Mouse (Mus musculus) gastrocnemius, adult 2 months (tissue): Measurements from ENCODE around the gene Hoxc6. TPM values are rescaled to one million over a fixed set of nuclear protein-coding genes. Genes with fewer than 3 reads are reported as not detected.

Experiments used
- DNase-seq: peaks from one replicate; pipeline ENCODE4 v3.0.0; 2022
- H3K27ac ChIP-seq: fragments of 200-600 bp; 2 replicates; pipeline ENCODE4 v1.8.1; 2022; ENCODE audit warnings: mild to moderate bottlenecking
- H3K4me3 ChIP-seq: fragments of 200-600 bp; 2 replicates; pipeline ENCODE4 v1.8.1; 2022; ENCODE audit warnings: mild to moderate bottlenecking, moderate library complexity
- CTCF ChIP-seq: fragments of 200-600 bp; IDR thresholded peaks from 2 replicates; pipeline ENCODE4 v1.8.1; 2022; ENCODE audit warnings: antibody characterized with exemption, mild to moderate bottlenecking, moderate library complexity
- intact Hi-C: fragments of 180-260 bp; cut with DNase I; formaldehyde crosslinking; loops from one replicate; pipeline ENCODE4 v1.15.1; 2025
- total RNA-seq, 2 experiments: library from RNA; stranded (reverse); gene quantifications; 2 replicates each; pipeline ENCODE4 v1.2.3; 2021

The Hoxc6 gene
- total RNA-seq, 2 experiments from 2014 or later: 8.1 to 8.6 TPM

- DNase-seq: peak; percentile 49
- intact Hi-C loops: no loop called here
Measured at GRCm38 (mm10) chr15:102983716-102984115, 14.3 kb upstream of the Hoxc6 start.

DNA sequence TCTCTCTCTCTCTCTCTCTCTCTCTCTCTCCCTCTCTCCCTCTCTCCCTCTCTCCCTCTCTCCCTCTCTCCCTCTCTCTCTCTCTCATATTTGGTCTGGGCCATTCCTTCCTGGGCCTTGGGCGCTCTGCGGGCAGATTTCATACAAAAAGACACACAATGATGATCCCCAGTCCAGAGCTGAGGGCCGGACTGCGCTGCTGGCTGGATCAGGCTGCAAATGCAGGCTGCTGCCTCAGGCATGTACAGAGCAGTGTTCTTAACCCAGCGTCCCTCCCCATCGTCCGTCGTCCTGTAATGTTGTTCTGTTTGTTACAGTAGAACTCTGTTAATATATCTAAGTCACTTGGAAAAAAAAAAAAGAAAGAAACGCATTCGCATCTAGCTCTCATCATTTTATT, 13.5 kb upstream of the Hoxc6 start:
- DNase-seq: peak; percentile 25
- intact Hi-C loops: no loop called here
- no peak overlapping the region for H3K27ac ChIP-seq
- no peak for TF ChIP-seq CTCF
- no peak overlapping the region for H3K4me3 ChIP-seq

More at GRCm38 (mm10) chr15:102983716-102984115, 14.3 kb upstream of the Hoxc6 start:
- H3K4me3 ChIP-seq: peak overlapping the region; percentile 81
- TF ChIP-seq CTCF: no peak
- 0 out of 2 replicates have a peak overlapping the region, but pooled peaks have one; percentile 6 for H3K27ac ChIP-seq

DNA sequence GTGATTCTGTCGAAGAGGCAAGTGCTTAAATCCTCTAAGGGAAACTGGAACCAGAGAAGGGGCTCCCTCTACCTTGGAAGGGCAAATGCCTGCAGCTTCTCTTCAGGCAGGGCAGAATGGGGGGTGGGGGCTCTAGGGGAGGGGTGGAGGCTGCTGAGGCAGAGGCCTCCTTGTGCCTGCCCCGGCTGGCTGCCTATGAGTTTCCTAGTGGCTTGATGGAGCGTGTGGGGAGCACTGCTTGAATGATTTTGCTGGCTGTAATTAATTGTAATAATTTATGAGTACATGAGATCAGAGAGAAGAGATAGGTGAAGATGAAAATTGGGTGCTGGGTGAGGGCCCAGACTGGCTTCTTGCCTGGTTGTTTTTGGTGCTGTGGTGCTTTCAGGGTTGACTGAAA, 13.1 kb upstream of the Hoxc6 start:
- H3K4me3 ChIP-seq: no peak overlapping the region
- intact Hi-C loops: no loop called here
- TF ChIP-seq CTCF: no peak
- DNase-seq: peak; percentile 10
- no peak overlapping the region for H3K27ac ChIP-seq

DNA sequence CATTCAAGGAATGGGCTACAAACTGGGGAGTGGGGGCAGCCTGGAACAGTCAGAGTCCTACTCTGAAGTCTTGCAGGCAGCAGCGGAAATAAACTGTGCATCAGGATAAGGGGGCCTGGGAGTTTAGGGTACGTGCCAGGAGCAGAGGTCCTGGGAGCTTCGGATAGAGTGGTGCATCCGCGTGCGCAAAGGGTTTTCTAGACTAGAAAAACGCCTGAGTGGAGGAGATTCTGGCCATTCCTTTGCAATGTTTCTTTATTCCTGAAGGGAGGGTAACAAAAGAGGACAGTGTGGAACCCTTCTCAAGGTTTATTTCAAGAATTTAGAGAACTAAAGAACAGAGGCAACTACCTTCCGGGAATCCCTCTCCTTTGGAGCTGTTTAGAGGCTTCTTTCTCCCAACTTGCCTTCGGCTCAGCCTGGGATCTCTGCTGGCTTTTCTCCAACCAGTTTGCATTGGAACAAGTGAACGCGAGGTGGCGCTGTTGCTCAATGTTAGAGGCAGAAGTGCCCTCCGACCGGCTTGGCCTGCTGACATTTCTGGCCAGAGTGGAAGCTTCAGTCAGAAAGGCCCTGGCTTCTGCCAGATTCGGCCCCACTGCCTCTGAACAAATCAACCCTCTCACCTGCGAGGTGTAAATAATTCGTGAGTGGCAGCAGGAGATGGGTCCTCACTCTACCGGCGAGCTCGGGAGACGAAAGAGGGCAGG, 10.8 kb upstream of the Hoxc6 start:
- peak; percentile 90 for TF ChIP-seq CTCF
- peak overlapping the region; percentile 61 for H3K27ac ChIP-seq
- peak; percentile 94 for DNase-seq
- 0 out of 2 replicates have a peak overlapping the region, but pooled peaks have one; percentile 4 for H3K4me3 ChIP-seq
- intact Hi-C loops: loop anchor here (1.0 kb wide), 1 partner anchor 178 kb away; no protein-coding TSS in a partner anchor

DNA sequence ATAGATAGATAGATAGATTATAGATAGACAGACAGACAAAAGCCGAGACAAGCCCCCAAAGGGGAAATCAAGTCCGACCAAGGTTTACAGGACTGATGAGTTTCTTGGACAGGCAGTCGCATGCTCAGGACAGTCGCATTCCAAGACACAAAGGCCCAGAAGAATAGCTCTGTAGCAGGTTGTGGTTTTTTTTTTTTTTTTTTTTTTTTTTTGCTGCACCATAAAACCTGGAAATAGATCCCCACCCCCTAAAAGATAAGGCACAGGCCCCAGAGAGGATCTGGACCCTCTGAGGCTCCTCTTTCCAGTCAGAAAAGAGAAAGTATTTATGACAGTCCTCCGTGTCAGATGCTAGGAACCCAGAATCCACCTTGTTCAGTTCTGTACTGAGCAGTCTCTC, 10.0 kb upstream of the Hoxc6 start:
- intact Hi-C loops: loop anchor here (2.0 kb wide), 1 partner anchor 143 kb away; no protein-coding TSS in a partner anchor
- TF ChIP-seq CTCF: no peak
- no peak for DNase-seq
- no peak overlapping the region for H3K27ac ChIP-seq
- H3K4me3 ChIP-seq: no peak overlapping the region

- Histone ChIP-seq H3K27ac (peak within 1 kb of the TSS; percentile 48; the same call in 1 of the 2 replicates), H3K4me3 (peak within 1 kb of the TSS; percentile 70)
- no peak for DNase-seq
- no peak for TF ChIP-seq CTCF
- intact Hi-C loops: no loop called here
Measured at GRCm38 (mm10) chr15:102990461-102991397, 7.3 kb upstream of the Hoxc6 start, which contains the start of gene Hoxc8. TSS of gene Hoxc8 (plus strand) at chr15:102990607.

DNA sequence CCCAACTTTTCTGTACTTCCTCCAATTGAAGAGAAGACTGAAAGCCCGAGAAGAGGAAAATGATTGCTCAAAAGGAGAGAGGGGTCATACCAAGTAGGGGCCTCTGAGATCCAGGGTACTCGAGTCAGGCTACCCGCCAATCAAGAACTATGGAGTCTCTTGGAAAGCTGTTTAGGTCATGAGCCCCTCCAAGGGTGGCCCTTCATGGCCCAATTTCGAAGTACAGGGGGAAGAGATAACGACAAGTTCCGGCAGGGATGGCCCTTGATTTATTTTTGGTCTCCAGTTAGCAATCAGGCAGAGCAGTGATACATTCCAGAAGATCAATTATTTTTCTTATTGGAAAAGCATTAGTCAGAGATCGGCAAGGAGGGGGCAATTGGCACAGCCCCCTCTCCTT, 6.3 kb upstream of the Hoxc6 start:
- Histone ChIP-seq H3K27ac (no peak overlapping the region), H3K4me3 (no peak overlapping the region)
- no peak for DNase-seq
- intact Hi-C loops: no loop called here
- no peak for TF ChIP-seq CTCF

GRCm38 (mm10) chr15:102992206-102992605, 5.9 kb upstream of the Hoxc6 start:
- peak; percentile 9 for DNase-seq
- H3K4me3 ChIP-seq: no peak overlapping the region
- TF ChIP-seq CTCF: no peak
- no peak overlapping the region for H3K27ac ChIP-seq
- intact Hi-C loops: no loop called here

DNA sequence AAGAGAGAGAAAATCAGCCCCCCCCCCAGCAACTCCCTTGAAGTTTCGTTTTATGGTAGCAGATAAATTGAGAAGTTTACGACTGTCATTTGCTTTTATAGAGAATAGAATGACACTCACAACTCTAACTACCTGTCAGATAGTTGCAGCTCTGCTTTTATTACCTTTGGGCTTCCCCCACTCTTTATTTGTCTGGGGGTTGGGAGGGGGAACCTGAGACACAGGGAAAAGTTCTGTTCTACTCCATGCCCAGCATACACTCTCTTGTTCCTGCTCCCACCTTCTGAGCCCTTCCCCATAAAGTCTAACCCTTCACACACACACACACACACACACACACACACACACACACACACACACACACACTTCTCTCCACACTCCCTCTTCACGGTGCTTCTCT, 5.2 kb upstream of the Hoxc6 start:
- intact Hi-C loops: loop anchor here (1.0 kb wide), 1 partner anchor 173 kb away; no protein-coding TSS in a partner anchor
- Histone ChIP-seq H3K27ac (no peak overlapping the region), H3K4me3 (no peak overlapping the region)
- no peak for TF ChIP-seq CTCF
- DNase-seq: no peak

GRCm38 (mm10) chr15:102996548-102996947, 1.5 kb upstream of the Hoxc6 start:
- no peak overlapping the region for H3K4me3 ChIP-seq

GRCm38 (mm10) chr15:102997431-102997830, 626 bp upstream of the Hoxc6 start:
- no peak for DNase-seq
- Histone ChIP-seq H3K4me3 (peak overlapping the region; percentile 74), H3K27ac (peak overlapping the region; percentile 98)
- TF ChIP-seq CTCF: no peak
- intact Hi-C loops: no loop called here

More at GRCm38 (mm10) chr15:102996548-102996947, 1.5 kb upstream of the Hoxc6 start:
- no peak for DNase-seq
- intact Hi-C loops: no loop called here
- no peak for TF ChIP-seq CTCF
- no peak overlapping the region for H3K27ac ChIP-seq

- Histone ChIP-seq H3K4me3 (peak overlapping the region; percentile 74), H3K27ac (peak overlapping the region; percentile 98)
- intact Hi-C loops: no loop called here
- DNase-seq: peak; percentile 28
- TF ChIP-seq CTCF: no peak
Measured at GRCm38 (mm10) chr15:102998608-102999182, 638 bp downstream of the Hoxc6 start.
